Mouse (Mus musculus) midbrain, embryonic 13.5 days (tissue): ENCODE results near the gene Tectb. TPM values are rescaled to one million over a fixed set of nuclear protein-coding genes. Genes with fewer than 3 reads are reported as not detected.

Source experiments
- ATAC-seq: fragments of 200-750 bp; cut with Nextera tagmentation; 2 replicates; pipeline ENCODE4 v1.8.0; 2017; ENCODE audit warnings: mild to moderate bottlenecking, moderate TSS enrichment, moderate library complexity
- H3K27ac ChIP-seq: fragments of 300-500 bp; sonication (generic); 2 replicates; pipeline ENCODE4 v1.5.1; 2015; ENCODE audit warnings: inconsistent platforms, mild to moderate bottlenecking, moderate library complexity
- H3K27me3 ChIP-seq: fragments of 300-500 bp; sonication (generic); 2 replicates; pipeline ENCODE4 v1.6.1; 2015; ENCODE audit warnings: mild to moderate bottlenecking, inconsistent platforms
- H3K36me3 ChIP-seq: fragments of 300-500 bp; sonication (generic); 2 replicates; pipeline ENCODE4 v1.6.1; 2015; ENCODE audit warnings: mild to moderate bottlenecking, inconsistent platforms
- H3K4me1 ChIP-seq: fragments of 300-500 bp; sonication (generic); replicated peaks from 2 replicates; pipeline ENCODE4 v1.6.1; 2015; ENCODE audit warnings: inconsistent platforms
- H3K4me2 ChIP-seq: fragments of 300-500 bp; sonication (generic); replicated peaks from 2 replicates; pipeline ENCODE4 v1.6.1; 2015; ENCODE audit warnings: moderate library complexity, mild to moderate bottlenecking, inconsistent platforms
- H3K4me3 ChIP-seq: fragments of 300-500 bp; sonication (generic); replicated peaks from 2 replicates; pipeline ENCODE4 v1.5.1; 2015; ENCODE audit warnings: mild to moderate bottlenecking, inconsistent platforms
- H3K9ac ChIP-seq: fragments of 300-500 bp; sonication (generic); replicated peaks from 2 replicates; pipeline ENCODE4 v1.6.1; 2015; ENCODE audit warnings: mild to moderate bottlenecking, inconsistent platforms
- H3K9me3 ChIP-seq: fragments of 300-500 bp; sonication (generic); 2 replicates; pipeline ENCODE4 v1.6.1; 2016; ENCODE audit warnings: mild to moderate bottlenecking, inconsistent platforms
- whole genome bisulfite sequencing: fragments of 180-500 bp; shearing (Covaris S2); methylation state at CpG from one replicate; pipeline ENCODE4 v1.1.7; 2015; 5-methylcytosine and 5-hydroxymethylcytosine counted together
- polyA plus RNA-seq: library from polyadenylated mRNA; unstranded; fragments of >200 nt; fragmentation: Nextera tagmentation; extraction: Ambion mirVana; gene quantifications from 2 replicates; pipeline ENCODE4 v1.2.1, GENCODE M21; 2015

The Tectb gene
- polyA plus RNA-seq, 1 experiment from 2014 or later = 0.83 TPM

DNA sequence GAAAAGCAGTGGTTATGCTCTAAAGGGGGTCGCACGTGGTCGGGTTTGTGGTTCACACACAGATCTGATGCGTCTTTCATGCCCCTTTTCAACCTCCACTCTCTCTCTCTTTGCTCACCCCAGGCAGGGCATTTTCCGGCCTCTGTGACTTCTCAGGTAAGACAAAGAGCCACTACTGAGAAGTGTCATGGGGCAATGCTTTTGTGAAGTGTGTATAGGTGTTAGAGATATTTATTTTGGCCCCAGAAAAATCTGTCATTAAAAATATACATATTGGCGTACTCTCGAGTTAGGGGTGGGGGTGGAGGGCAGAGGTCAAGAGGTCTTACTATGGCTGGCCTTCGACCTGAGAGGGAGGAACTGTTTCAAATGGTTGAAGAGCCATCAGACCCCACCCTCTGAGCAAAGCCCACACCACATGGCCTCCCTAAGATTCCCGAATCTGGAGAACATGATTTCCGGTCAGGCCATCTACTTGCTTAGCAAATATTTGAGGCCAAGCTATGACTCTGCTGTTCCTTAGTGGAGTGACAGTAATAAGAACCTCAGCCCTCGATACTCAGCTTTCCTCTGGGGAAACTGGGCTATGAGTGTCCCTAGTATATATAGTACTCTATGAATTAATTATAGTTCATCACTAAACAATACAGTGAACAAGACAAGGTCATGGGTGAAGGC, 13.3 kb downstream of the Tectb start:
- no peaks in the 10 kb centered on the region for H3K9me3 ChIP-seq
- H3K36me3 ChIP-seq = no peaks in the 10 kb centered on the region
- peaks cover 7% of the 10 kb centered on the region; the same call in 1 of the 2 replicates for H3K4me1 ChIP-seq
- 65% methylated on average over 11 of the region's 11 CpGs for WGBS
- H3K27ac ChIP-seq = no peak overlapping the region
- no peak overlapping the region for H3K9ac ChIP-seq
- no peak for ATAC-seq
- H3K27me3 ChIP-seq = peaks cover under 1% of the 10 kb centered on the region; the same call in 1 of the 2 replicates
- H3K4me2 ChIP-seq = no peak overlapping the region
- no peak overlapping the region for H3K4me3 ChIP-seq

GRCm38 (mm10) chr19:55194520-55195170, 14.1 kb downstream of the Tectb start:
- no peaks in the 10 kb centered on the region for H3K9me3 ChIP-seq
- ATAC-seq = no peak
- no peak overlapping the region for H3K4me3 ChIP-seq
- H3K9ac ChIP-seq = no peak overlapping the region
- no peak overlapping the region for H3K4me2 ChIP-seq
- 87% methylated on average over 7 of the region's 7 CpGs for WGBS
- H3K36me3 ChIP-seq = no peaks in the 10 kb centered on the region
- peaks cover 5% of the 10 kb centered on the region; the same call in 1 of the 2 replicates for H3K27me3 ChIP-seq
- H3K27ac ChIP-seq = no peak overlapping the region
- H3K4me1 ChIP-seq = peaks cover 7% of the 10 kb centered on the region; the same call in 1 of the 2 replicates

DNA sequence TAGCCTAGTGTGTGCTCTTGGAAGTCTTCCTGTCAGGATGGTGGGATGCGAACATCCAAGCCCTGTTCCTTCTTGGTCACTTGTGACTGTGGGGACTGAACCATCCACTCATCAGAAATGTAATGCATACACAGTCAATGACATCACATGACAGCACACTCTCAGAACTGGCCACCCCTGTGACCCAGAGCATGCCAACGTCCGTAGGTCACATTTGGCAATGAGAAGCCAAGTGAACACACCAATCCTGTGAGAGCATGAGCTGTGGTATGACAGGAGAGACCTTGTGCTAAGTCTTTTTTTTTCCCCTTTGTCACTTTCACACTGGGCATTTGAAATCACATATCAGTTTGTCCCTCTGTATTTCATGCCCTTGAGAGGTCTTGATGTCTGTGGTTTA, 15.0 kb downstream of the Tectb start:
- no peak overlapping the region for H3K27ac ChIP-seq
- 98% methylated on average over 3 of the region's 3 CpGs for WGBS

GRCm38 (mm10) chr19:55198303-55198702, 17.8 kb downstream of the Tectb start:
- no peak overlapping the region for H3K4me2 ChIP-seq
- no peak overlapping the region for H3K27ac ChIP-seq
- peaks cover 3% of the 10 kb centered on the region; the same call in 1 of the 2 replicates for H3K4me1 ChIP-seq
- no peaks in the 10 kb centered on the region for H3K36me3 ChIP-seq
- H3K9me3 ChIP-seq = no peaks in the 10 kb centered on the region
- no peak overlapping the region for H3K4me3 ChIP-seq
- 36% methylated on average over 5 of the region's 5 CpGs for WGBS
- H3K9ac ChIP-seq = no peak overlapping the region
- H3K27me3 ChIP-seq = peaks cover 5% of the 10 kb centered on the region; the same call in 1 of the 2 replicates
- ATAC-seq = peak; percentile 73; the same call in 1 of the 2 replicates

More for the DNA sequence above, 15.0 kb downstream of the Tectb start:
- no peak for ATAC-seq
- Histone ChIP-seq H3K4me3 (no peak overlapping the region), H3K4me1 (peaks cover 7% of the 10 kb centered on the region; the same call in 1 of the 2 replicates), H3K27me3 (peaks cover 5% of the 10 kb centered on the region; the same call in 1 of the 2 replicates), H3K4me2 (no peak overlapping the region), H3K9ac (no peak overlapping the region), H3K9me3 (no peaks in the 10 kb centered on the region), H3K36me3 (no peaks in the 10 kb centered on the region)

- ATAC-seq = 0 out of 2 replicates have a peak, but pooled peaks have one; percentile 30
- WGBS = 37% methylated on average over 8 of the region's 8 CpGs
- Histone ChIP-seq H3K27ac (no peak overlapping the region), H3K4me1 (no peaks in the 10 kb centered on the region), H3K4me2 (no peak overlapping the region), H3K9me3 (no peaks in the 10 kb centered on the region), H3K36me3 (no peaks in the 10 kb centered on the region), H3K9ac (no peak overlapping the region), H3K27me3 (peaks cover 7% of the 10 kb centered on the region; the same call in 1 of the 2 replicates), H3K4me3 (no peak overlapping the region)
These were observed 26.1 kb downstream of the Tectb start for GRCm38 (mm10) chr19:55206482-55207138.

- Histone ChIP-seq H3K4me1 (no peaks in the 10 kb centered on the region), H3K4me3 (no peak overlapping the region), H3K27me3 (peaks cover 7% of the 10 kb centered on the region; the same call in 1 of the 2 replicates), H3K36me3 (no peaks in the 10 kb centered on the region), H3K9ac (no peak overlapping the region), H3K9me3 (no peaks in the 10 kb centered on the region), H3K4me2 (no peak overlapping the region), H3K27ac (no peak overlapping the region)
- ATAC-seq = no peak
- 55% methylated on average over 6 of the region's 6 CpGs for WGBS
These were observed 26.7 kb downstream of the Tectb start for GRCm38 (mm10) chr19:55207205-55207604.

DNA sequence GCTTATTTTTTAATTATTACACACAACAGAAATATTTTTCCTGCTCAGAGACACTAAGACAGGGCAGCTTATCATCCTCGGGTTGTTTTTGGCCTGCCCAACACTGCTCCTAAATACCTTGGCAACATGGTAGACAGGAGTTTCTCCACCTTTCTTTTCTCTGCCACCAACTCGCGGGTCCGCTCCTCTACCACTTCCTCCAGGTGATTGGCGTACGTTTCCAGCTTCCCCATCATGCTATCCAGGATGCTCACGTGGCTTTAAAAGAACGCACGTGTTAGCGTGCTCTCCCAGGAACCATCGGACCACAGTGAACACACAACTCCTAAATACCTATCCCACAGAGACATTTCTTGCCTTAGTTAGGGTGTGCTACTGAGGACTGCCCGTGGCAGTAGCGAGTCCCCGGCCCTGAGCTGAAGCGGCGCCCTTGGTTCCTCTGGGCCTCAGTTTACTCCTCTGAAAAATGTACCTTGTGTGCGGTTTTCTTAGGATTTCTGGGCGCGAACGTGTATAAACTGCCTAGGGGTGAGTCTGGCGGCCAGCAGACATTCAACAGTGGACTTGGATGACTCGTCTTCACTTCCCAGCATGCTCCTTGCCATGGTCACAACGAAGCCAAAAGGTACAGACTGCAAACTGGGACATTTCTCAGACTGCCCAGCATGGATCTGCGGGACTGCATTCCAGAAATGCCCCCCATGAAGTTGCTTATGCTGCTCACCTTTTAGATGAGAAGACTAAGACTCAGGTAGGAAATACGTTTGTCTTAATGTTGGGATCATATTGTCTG, 27.4 kb downstream of the Tectb start:
- ATAC-seq = no peak
- Histone ChIP-seq H3K27me3 (peaks cover 7% of the 10 kb centered on the region; the same call in 1 of the 2 replicates), H3K9ac (no peak overlapping the region), H3K4me3 (no peak overlapping the region), H3K27ac (no peak overlapping the region), H3K9me3 (no peaks in the 10 kb centered on the region), H3K4me1 (no peaks in the 10 kb centered on the region), H3K36me3 (no peaks in the 10 kb centered on the region), H3K4me2 (no peak overlapping the region)
- WGBS = 69% methylated on average over 25 of the region's 25 CpGs

DNA sequence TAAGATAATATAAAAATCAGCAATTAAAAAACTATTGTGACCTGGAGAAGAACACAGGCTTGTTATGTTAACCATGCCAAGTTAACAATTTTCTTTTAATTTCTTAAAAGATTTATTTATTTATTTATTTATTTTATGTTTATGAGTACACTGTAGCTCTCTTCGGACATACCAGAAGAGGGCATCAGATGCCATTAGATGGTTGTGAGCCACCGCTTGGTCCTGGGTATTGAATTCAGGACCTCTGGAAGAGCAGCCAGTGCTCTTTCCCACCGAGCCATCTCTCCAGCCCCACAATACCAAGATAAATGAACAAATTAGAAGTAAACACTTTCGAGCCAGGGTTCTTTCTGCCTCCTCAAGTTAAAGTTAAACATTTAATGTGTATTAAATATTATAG, 28.1 kb downstream of the Tectb start:
- Histone ChIP-seq H3K9ac (no peak overlapping the region), H3K4me2 (no peak overlapping the region), H3K27ac (no peak overlapping the region), H3K4me3 (no peak overlapping the region), H3K9me3 (no peaks in the 10 kb centered on the region), H3K36me3 (no peaks in the 10 kb centered on the region), H3K27me3 (peaks cover 7% of the 10 kb centered on the region; the same call in 1 of the 2 replicates), H3K4me1 (no peaks in the 10 kb centered on the region)
- WGBS = 86% methylated on average over 4 of the region's 4 CpGs
- no peak for ATAC-seq

- Histone ChIP-seq H3K4me2 (no peak overlapping the region), H3K36me3 (no peaks in the 10 kb centered on the region), H3K9me3 (no peaks in the 10 kb centered on the region), H3K4me1 (no peaks in the 10 kb centered on the region), H3K9ac (no peak overlapping the region), H3K27ac (no peak overlapping the region), H3K27me3 (peaks cover 7% of the 10 kb centered on the region; the same call in 1 of the 2 replicates), H3K4me3 (no peak overlapping the region)
- ATAC-seq = no peak
- WGBS = 85% methylated on average over 3 of the region's 3 CpGs
These were observed 28.6 kb downstream of the Tectb start for GRCm38 (mm10) chr19:55209084-55209483.

- H3K4me3 ChIP-seq = no peak overlapping the region
- 0 out of 2 replicates have a peak, but pooled peaks have one; percentile 27 for ATAC-seq
- H3K27ac ChIP-seq = no peak overlapping the region
- no peaks in the 10 kb centered on the region for H3K36me3 ChIP-seq
- WGBS = 94% methylated on average over 1 of the region's 1 CpGs
- no peak overlapping the region for H3K9ac ChIP-seq
- H3K9me3 ChIP-seq = no peaks in the 10 kb centered on the region
- no peak overlapping the region for H3K4me2 ChIP-seq
- no peaks in the 10 kb centered on the region for H3K4me1 ChIP-seq
- H3K27me3 ChIP-seq = peaks cover 7% of the 10 kb centered on the region; the same call in 1 of the 2 replicates
These were observed 31.2 kb downstream of the Tectb start for GRCm38 (mm10) chr19:55211698-55212097.

DNA sequence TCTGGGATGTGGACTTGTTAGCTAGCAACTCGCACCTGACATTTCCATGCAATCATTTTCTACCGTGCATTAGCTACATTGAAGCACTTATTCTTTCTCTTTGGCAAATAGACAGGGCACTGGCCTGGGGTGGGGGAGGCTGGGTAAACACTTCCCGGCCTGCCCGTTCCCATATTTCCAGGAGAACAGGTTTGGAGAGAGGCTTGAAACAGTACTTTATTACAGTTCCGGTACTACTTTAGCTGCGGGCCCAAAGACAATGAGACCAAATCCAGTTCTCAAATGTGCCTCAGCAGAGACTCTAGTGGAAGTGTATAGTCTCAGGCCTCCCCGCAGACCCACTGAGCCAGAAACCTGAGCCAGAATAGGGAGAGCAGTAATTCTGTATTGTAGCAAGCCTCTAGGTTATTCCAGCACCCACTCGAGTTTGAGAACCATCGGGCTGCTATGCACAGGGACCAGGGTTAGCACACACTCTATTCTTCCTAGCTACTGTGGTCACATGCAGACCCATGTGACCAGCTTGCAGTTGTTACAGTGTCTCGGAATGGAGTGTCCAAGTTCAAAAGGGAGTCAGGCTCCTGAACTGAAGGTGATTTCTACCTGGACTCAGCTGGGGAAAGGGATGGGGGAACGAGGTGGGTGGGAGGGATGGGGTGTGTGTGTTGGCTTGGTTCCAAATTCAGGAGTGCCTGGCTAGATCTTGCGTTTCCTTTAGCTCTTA, 33.2 kb downstream of the Tectb start:
- no peak overlapping the region for H3K9ac ChIP-seq
- no peak overlapping the region for H3K4me3 ChIP-seq
- H3K9me3 ChIP-seq = no peaks in the 10 kb centered on the region
- peaks cover 8% of the 10 kb centered on the region for H3K4me1 ChIP-seq
- no peaks in the 10 kb centered on the region for H3K27me3 ChIP-seq
- H3K27ac ChIP-seq = no peak overlapping the region
- no peaks in the 10 kb centered on the region for H3K36me3 ChIP-seq
- WGBS = 89% methylated on average over 12 of the region's 12 CpGs
- no peak for ATAC-seq
- no peak overlapping the region for H3K4me2 ChIP-seq
